ENCODE assay signal across 8 mouse cellular contexts in the genomic region with DNA sequence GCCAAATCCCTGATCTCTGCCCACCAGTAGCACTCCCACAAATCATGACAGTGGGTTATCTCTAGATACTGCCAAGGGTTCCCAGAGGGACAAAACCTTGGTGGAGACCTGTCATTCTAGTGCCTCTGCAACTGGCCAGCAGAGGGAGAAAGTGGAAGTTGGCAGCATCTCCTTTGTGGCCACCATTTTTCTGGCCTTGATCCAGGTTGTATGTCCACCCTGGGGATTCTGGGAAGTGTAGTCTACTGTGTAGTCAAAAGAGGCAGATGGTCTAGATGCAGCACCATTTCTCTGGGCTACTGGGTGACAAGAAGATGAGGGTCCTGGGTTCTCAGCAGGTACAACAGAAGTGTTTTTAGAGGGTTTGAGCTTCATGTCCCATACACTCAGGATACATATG.
DNase-seq lines count a peak whose midpoint lies in the region; ATAC-seq and TF ChIP-seq lines count a peak whose summit lies in the region.

No protein-coding gene starts in this region.

- no peaks in the 10 kb centered on the region for H3K27me3 ChIP-seq in heart, embryonic 11.5 days (ENCODE audit: control insufficient read depth, insufficient read depth, low read length)

- peak; percentile 25 to 29 for DNase-seq in heart, adult 18-20 months
- DNase-seq in ovary, postnatal 14 days (ENCODE audit: low spot score) = peak; percentile 27
- no peak for DNase-seq in ovary, postnatal 10 days (ENCODE audit: low spot score)
- peak; percentile 75 for DNase-seq in brain, embryonic 14.5 days (ENCODE audit: low read depth)
- peak; percentile 76 for DNase-seq in kidney, postnatal 10 days
- DNase-seq in skeletal muscle tissue, adult 2 months (ENCODE audit: low read depth, low spot score) = peak; percentile 30
- no peak for DNase-seq in neural tube, embryonic 10.5 days (ENCODE audit: extremely low spot score, low spot score)

- H3K4me3 ChIP-seq in heart, embryonic 11.5 days (ENCODE audit: low read depth, low read length) = no peak overlapping the region

- H3K36me3 ChIP-seq in heart, embryonic 11.5 days (ENCODE audit: control insufficient read depth, insufficient read depth, low read length) = no peaks in the 10 kb centered on the region

- no peak overlapping the region for H3K4me2 ChIP-seq in heart, embryonic 11.5 days

- no peak for ATAC-seq in heart, embryonic 11.5 days (replicated peaks; ENCODE audit: insufficient number of reproducible peaks, low FRiP score, low TSS enrichment)

- H3K9ac ChIP-seq in heart, embryonic 11.5 days (ENCODE audit: low read depth, low read length) = no peak overlapping the region

- H3K4me1 ChIP-seq in heart, embryonic 11.5 days (ENCODE audit: control insufficient read depth, insufficient read depth, low read length) = no peaks in the 10 kb centered on the region

- TF ChIP-seq POLR2A in brain, embryonic 14.5 days (IDR thresholded peaks at IDR 0.05; ENCODE audit: borderline replicate concordance, extremely low read depth, insufficient read depth, insufficient read length, poor library complexity, severe bottlenecking) = no peak

- H3K27ac ChIP-seq in heart, embryonic 11.5 days (ENCODE audit: low read depth, low read length) = no peak overlapping the region

- TF ChIP-seq CTCF in brain, embryonic 14.5 days (IDR thresholded peaks at IDR 0.05; ENCODE audit: borderline replicate concordance, extremely low read depth, insufficient read depth, insufficient read length) = peak; percentile 47; the same call in 1 of the 2 replicates

- no peaks in the 10 kb centered on the region for H3K9me3 ChIP-seq in heart, embryonic 11.5 days (replicated peaks; ENCODE audit: control insufficient read depth, low read length)

Comparison
In these comparisons a context has a peak if more than half of its experiments do, and no peak if none do; other contexts are left out.
1. DNase-seq: peak in heart, adult 18-20 months (2 of 2), ovary, postnatal 14 days (single experiment), brain, embryonic 14.5 days (single experiment), kidney, postnatal 10 days (single experiment) and skeletal muscle tissue, adult 2 months (single experiment); none in ovary, postnatal 10 days (single experiment) and neural tube, embryonic 10.5 days (single experiment).